In genomic region chr10:96263544-96263943, GRCm38 (mm10) we compare ENCODE assay signal across 10 mouse cellular contexts.
DNase-seq lines count a peak whose midpoint lies in the region; ATAC-seq and TF ChIP-seq lines count a peak whose summit lies in the region.
"Had no signal": no experiment of that assay in that cellular context is flagged by ENCODE, and none has a peak within 500 bp of the region (broad histone marks: within the 10 kb centered on the region; RNA-seq: fewer than 3 reads in every experiment).

No protein-coding gene starts in this region.

- no peak for ATAC-seq in hindbrain, embryonic 11.5 days (ENCODE audit: low FRiP score)
- no peak for ATAC-seq in hindbrain, embryonic 16.5 days
- ATAC-seq in forebrain, embryonic 15.5 days (replicated peaks): no peak
- no peak for ATAC-seq in hindbrain, postnatal 0 days
- no peak for ATAC-seq in midbrain, embryonic 14.5 days (ENCODE audit: low FRiP score, low TSS enrichment)

- WGBS in hindbrain, embryonic 11.5 days: 25% methylated on average over 7 of the region's 7 CpGs
- WGBS in hindbrain, embryonic 16.5 days: 24% methylated on average over 7 of the region's 7 CpGs
- 26% methylated on average over 7 of the region's 7 CpGs for WGBS in forebrain, embryonic 15.5 days
- 28% methylated on average over 7 of the region's 7 CpGs for whole genome bisulfite sequencing in hindbrain, postnatal 0 days
- 30% methylated on average over 7 of the region's 7 CpGs for WGBS in midbrain, embryonic 14.5 days

- no peaks in the 10 kb centered on the region for H3K4me1 ChIP-seq in hindbrain, embryonic 11.5 days (replicated peaks; ENCODE audit: control insufficient read depth, insufficient read depth, low read length)
- H3K4me1 ChIP-seq in hindbrain, embryonic 16.5 days (ENCODE audit: control insufficient read depth, insufficient read depth, low read depth, low read length): peaks cover 2% of the 10 kb centered on the region; the same call in 1 of the 2 replicates
- peaks cover 47% of the 10 kb centered on the region for H3K4me1 ChIP-seq in bone marrow macrophage, adult 2 months (ENCODE audit: control insufficient read depth, insufficient read depth, low read length)
- peaks cover 18% of the 10 kb centered on the region for H3K4me1 ChIP-seq in forebrain, embryonic 15.5 days
- no peaks in the 10 kb centered on the region for H3K4me1 ChIP-seq in hindbrain, postnatal 0 days (ENCODE audit: insufficient read depth, low read length)
- H3K4me1 ChIP-seq in midbrain, embryonic 14.5 days (ENCODE audit: control insufficient read depth, insufficient read depth, low read length): peaks cover 6% of the 10 kb centered on the region; the same call in 1 of the 2 replicates

- no peak for TF ChIP-seq POLR2A in bone marrow macrophage, adult 2 months (IDR thresholded peaks at IDR 0.05; ENCODE audit: borderline replicate concordance, low read depth, low read length)

- H3K4me3 ChIP-seq in hindbrain, embryonic 11.5 days (ENCODE audit: low read depth, low read length): no peak overlapping the region
- H3K4me3 ChIP-seq in hindbrain, embryonic 16.5 days (ENCODE audit: low read length): no peak overlapping the region
- peak overlapping the region; percentile 24; the same call in 1 of the 2 replicates for H3K4me3 ChIP-seq in bone marrow macrophage, adult 2 months (ENCODE audit: insufficient read depth, low read length)
- H3K4me3 ChIP-seq in forebrain, embryonic 15.5 days: no peak overlapping the region
- H3K4me3 ChIP-seq in hindbrain, postnatal 0 days (ENCODE audit: low read length): no peak overlapping the region
- no peak overlapping the region for H3K4me3 ChIP-seq in midbrain, embryonic 14.5 days (replicated peaks; ENCODE audit: low read depth, low read length)
- H3K4me3 ChIP-seq: heart, embryonic 15.5 days had no signal

- H3K27me3 ChIP-seq in hindbrain, embryonic 11.5 days (ENCODE audit: control insufficient read depth, insufficient read depth, low read length): no peaks in the 10 kb centered on the region
- no peaks in the 10 kb centered on the region for H3K27me3 ChIP-seq in hindbrain, embryonic 16.5 days (replicated peaks; ENCODE audit: control insufficient read depth, insufficient read depth, low read length)
- no peaks in the 10 kb centered on the region for H3K27me3 ChIP-seq in forebrain, embryonic 15.5 days
- H3K27me3 ChIP-seq in hindbrain, postnatal 0 days (ENCODE audit: insufficient read depth, low read length): no peaks in the 10 kb centered on the region
- no peaks in the 10 kb centered on the region for H3K27me3 ChIP-seq in midbrain, embryonic 14.5 days (ENCODE audit: control insufficient read depth, insufficient read depth, low read length)
- H3K27me3 ChIP-seq: heart, embryonic 15.5 days had no signal

- H3K9me3 ChIP-seq in hindbrain, embryonic 11.5 days (ENCODE audit: control insufficient read depth, low read length): no peaks in the 10 kb centered on the region
- no peaks in the 10 kb centered on the region for H3K9me3 ChIP-seq in hindbrain, embryonic 16.5 days (ENCODE audit: control insufficient read depth, low read length)
- no peaks in the 10 kb centered on the region for H3K9me3 ChIP-seq in forebrain, embryonic 15.5 days
- H3K9me3 ChIP-seq in hindbrain, postnatal 0 days (ENCODE audit: low read length): no peaks in the 10 kb centered on the region
- H3K9me3 ChIP-seq in midbrain, embryonic 14.5 days (ENCODE audit: control insufficient read depth, low read length): no peaks in the 10 kb centered on the region
- H3K9me3 ChIP-seq: heart, embryonic 15.5 days had no signal

- H3K27ac ChIP-seq in hindbrain, embryonic 11.5 days (ENCODE audit: low read depth, low read length): no peak overlapping the region
- no peak overlapping the region for H3K27ac ChIP-seq in hindbrain, embryonic 16.5 days (ENCODE audit: low read depth, low read length)
- H3K27ac ChIP-seq in bone marrow macrophage, adult 2 months (ENCODE audit: insufficient read depth, low read depth, low read length): peak overlapping the region; percentile 95
- H3K27ac ChIP-seq in forebrain, embryonic 15.5 days (replicated peaks): peak overlapping the region; percentile 2; the same call in 1 of the 2 replicates
- no peak overlapping the region for H3K27ac ChIP-seq in hindbrain, postnatal 0 days
- no peak overlapping the region for H3K27ac ChIP-seq in midbrain, embryonic 14.5 days (replicated peaks; ENCODE audit: low read depth, low read length)
- H3K27ac ChIP-seq: heart, embryonic 15.5 days had no signal

- no peak overlapping the region for H3K4me2 ChIP-seq in hindbrain, embryonic 11.5 days (replicated peaks; ENCODE audit: low read depth, low read length)
- no peak overlapping the region for H3K4me2 ChIP-seq in hindbrain, embryonic 16.5 days (ENCODE audit: low read length)
- no peak overlapping the region for H3K4me2 ChIP-seq in forebrain, embryonic 15.5 days (replicated peaks)
- no peak overlapping the region for H3K4me2 ChIP-seq in hindbrain, postnatal 0 days (ENCODE audit: low read depth, low read length)
- H3K4me2 ChIP-seq in midbrain, embryonic 14.5 days (ENCODE audit: low read length): no peak overlapping the region
- H3K4me2 ChIP-seq: heart, embryonic 15.5 days had no signal

- no peak for TF ChIP-seq CTCF in bone marrow macrophage, adult 2 months (IDR thresholded peaks at IDR 0.05; ENCODE audit: low read depth, low read length)
- TF ChIP-seq CTCF in hindbrain, postnatal 0 days (IDR thresholded peaks at IDR 0.05; ENCODE audit: low read depth): no peak

- H3K9ac ChIP-seq in hindbrain, embryonic 11.5 days (ENCODE audit: low read depth, low read length): no peak overlapping the region
- no peak overlapping the region for H3K9ac ChIP-seq in hindbrain, embryonic 16.5 days (ENCODE audit: low read depth, low read length)
- H3K9ac ChIP-seq in forebrain, embryonic 15.5 days (replicated peaks): no peak overlapping the region
- H3K9ac ChIP-seq in hindbrain, postnatal 0 days (replicated peaks; ENCODE audit: low read length): no peak overlapping the region
- no peak overlapping the region for H3K9ac ChIP-seq in midbrain, embryonic 14.5 days (replicated peaks; ENCODE audit: low read length)
- H3K9ac ChIP-seq: heart, embryonic 15.5 days had no signal

- DNase-seq in hindbrain, embryonic 11.5 days (ENCODE audit: low spot score): peak; percentile 37
- DNase-seq in kidney, postnatal 36 days: peak; percentile 30 to 54
- peak; percentile 40 for DNase-seq in telencephalon, adult 2 months (ENCODE audit: low read depth, low spot score)
- no peak for DNase-seq in hindbrain, postnatal 0 days (ENCODE audit: low spot score)
- no peak for DNase-seq in midbrain, embryonic 14.5 days

- no peaks in the 10 kb centered on the region for H3K36me3 ChIP-seq in hindbrain, embryonic 11.5 days (ENCODE audit: control insufficient read depth, insufficient read depth, low read length)
- H3K36me3 ChIP-seq in hindbrain, embryonic 16.5 days (ENCODE audit: control insufficient read depth, insufficient read depth, low read length): no peaks in the 10 kb centered on the region
- H3K36me3 ChIP-seq in forebrain, embryonic 15.5 days: no peaks in the 10 kb centered on the region
- H3K36me3 ChIP-seq in hindbrain, postnatal 0 days (ENCODE audit: insufficient read depth, low read length): no peaks in the 10 kb centered on the region
- H3K36me3 ChIP-seq in midbrain, embryonic 14.5 days (ENCODE audit: control insufficient read depth, insufficient read depth, low read length): no peaks in the 10 kb centered on the region
- H3K36me3 ChIP-seq: G1E; heart, embryonic 15.5 days had no signal

Comparison
In these comparisons a context has a peak if more than half of its experiments do, and no peak if none do; other contexts are left out.
1. DNase-seq: peak in hindbrain, embryonic 11.5 days (single experiment), kidney, postnatal 36 days (2 of 2) and telencephalon, adult 2 months (single experiment); none in hindbrain, postnatal 0 days (single experiment) and midbrain, embryonic 14.5 days (single experiment).
2. H3K27ac ChIP-seq: peak in bone marrow macrophage, adult 2 months (single experiment) and forebrain, embryonic 15.5 days (single experiment); none in hindbrain, embryonic 11.5 days (single experiment), hindbrain, embryonic 16.5 days (single experiment), hindbrain, postnatal 0 days (single experiment) and midbrain, embryonic 14.5 days (single experiment).